Mouse (Mus musculus): ENCODE data around the gene Gm2022. TPM values are rescaled to one million over a fixed set of nuclear protein-coding genes. Genes with fewer than 3 reads are reported as not detected.

Gm2022 gene
- total RNA-seq, 1 experiment = 44.4 TPM

Other genes with a start within 250 kb of the Gm2022 start
- gene Gm21319, start 119.6 kb upstream of the Gm2022 start, total RNA-seq (2012; rRNA removed) = 0.36 and 0.48 TPM in 2 replicates
- gene Gm21936, start 99.9 kb upstream of the Gm2022 start, total RNA-seq (2012; rRNA removed) = 8.9 and 15.6 TPM in 2 replicates
- 2.5 and 2.8 TPM in 2 replicates for gene BB287469, start 78.8 kb upstream of the Gm2022 start, total RNA-seq (2012; rRNA removed)
- gene Gm2001, start 53.0 kb upstream of the Gm2022 start, total RNA-seq (2012; rRNA removed) = not detected in 2 replicates
- gene Gm2016, start 21.3 kb upstream of the Gm2022 start, total RNA-seq (2012; rRNA removed) = 38.6 and 44.0 TPM in 2 replicates
- gene Gm2035, start 24.5 kb downstream of the Gm2022 start, total RNA-seq (2012; rRNA removed) = 1.4 and 1.7 TPM in 2 replicates
- gene Gm2042, start 58.7 kb downstream of the Gm2022 start, total RNA-seq (2012; rRNA removed) = 0.26 TPM in 1 of 2 replicates, not detected in the other
- gene Gm2075, start 116.5 kb downstream of the Gm2022 start, total RNA-seq (2012; rRNA removed) = not detected in 2 replicates
- gene Gm6803, start 123.4 kb downstream of the Gm2022 start, total RNA-seq (2012; rRNA removed) = not detected in 2 replicates
- gene Gm2056, start 131.6 kb downstream of the Gm2022 start, total RNA-seq (2012; rRNA removed) = 3.2 and 3.3 TPM in 2 replicates
- gene Gm16368, start 188.3 kb downstream of the Gm2022 start, total RNA-seq (2012; rRNA removed) = 3.9 and 5.3 TPM in 2 replicates